Mouse (Mus musculus): ENCODE measurements at regions not wholly inside any gene's neighbourhood (a gene's known extent, or its start where the extent isn't known, plus 50 kb on each side); places are given as distances from the start of the nearest gene placed in this dataset.

- H3K9me3 ChIP-seq (ENCODE audit: control insufficient read depth, low read length): no peaks in the 10 kb centered on the region
- DNase-seq (ENCODE audit: low spot score) (peak; percentile 62), ATAC-seq (ENCODE audit: insufficient number of reproducible peaks, low FRiP score, low TSS enrichment, low read depth) (0 out of 2 replicates have a peak, but pooled peaks have one; percentile 22)
- H3K36me3 ChIP-seq (ENCODE audit: control insufficient read depth, insufficient read depth, low read length): no peaks in the 10 kb centered on the region
- H3K27me3 ChIP-seq (ENCODE audit: control insufficient read depth, insufficient read depth, low read length): no peaks in the 10 kb centered on the region
- H3K9ac ChIP-seq (ENCODE audit: low read length): no peak overlapping the region
- no peak overlapping the region for H3K4me2 ChIP-seq (ENCODE audit: low read depth, severe bottlenecking)
- no peak overlapping the region for H3K4me3 ChIP-seq (ENCODE audit: low read depth, low read length)
- H3K4me1 ChIP-seq (ENCODE audit: control insufficient read depth, insufficient read depth, low read length): peaks cover 24% of the 10 kb centered on the region
- H3K27ac ChIP-seq (replicated peaks; ENCODE audit: low read depth, low read length): peak overlapping the region; percentile 53; the same call in 1 of the 2 replicates
- WGBS: 5% methylated on average over 7 of the region's 7 CpGs
Observed at GRCm38 (mm10) chr12:13042934-13043333, 101.2 kb upstream of the Mycn start.

GRCm38 (mm10) chr12:13035108-13035741 is 93.5 kb upstream of the Mycn start:
- no peaks in the 10 kb centered on the region for H3K27me3 ChIP-seq (ENCODE audit: control insufficient read depth, insufficient read depth, low read length)
- no peak for DNase-seq (ENCODE audit: low spot score)
- H3K9me3 ChIP-seq (ENCODE audit: control insufficient read depth, low read length): no peaks in the 10 kb centered on the region
- no peak overlapping the region for H3K4me3 ChIP-seq (ENCODE audit: low read depth, low read length)
- H3K9ac ChIP-seq (ENCODE audit: low read length): no peak overlapping the region
- no peak overlapping the region for H3K27ac ChIP-seq (replicated peaks; ENCODE audit: low read depth, low read length)
- no peak overlapping the region for H3K4me2 ChIP-seq (ENCODE audit: low read depth, severe bottlenecking)
- no peaks in the 10 kb centered on the region for H3K36me3 ChIP-seq (ENCODE audit: control insufficient read depth, insufficient read depth, low read length)
- no peak for ATAC-seq (ENCODE audit: insufficient number of reproducible peaks, low FRiP score, low TSS enrichment, low read depth)
- H3K4me1 ChIP-seq (ENCODE audit: control insufficient read depth, insufficient read depth, low read length): no peaks in the 10 kb centered on the region
- WGBS: 80% methylated on average over 5 of the region's 5 CpGs

GRCm38 (mm10) chr12:13030333-13030732 is 88.6 kb upstream of the Mycn start:
- H3K9me3 ChIP-seq (ENCODE audit: control insufficient read depth, low read length): no peaks in the 10 kb centered on the region
- peaks cover 7% of the 10 kb centered on the region for H3K4me1 ChIP-seq (ENCODE audit: control insufficient read depth, insufficient read depth, low read length)
- no peak overlapping the region for H3K27ac ChIP-seq (replicated peaks; ENCODE audit: low read depth, low read length)
- WGBS: 90% methylated on average over 7 of the region's 7 CpGs
- H3K9ac ChIP-seq (ENCODE audit: low read length): no peak overlapping the region
- no peak for DNase-seq (ENCODE audit: low spot score)
- no peak for ATAC-seq (ENCODE audit: insufficient number of reproducible peaks, low FRiP score, low TSS enrichment, low read depth)
- no peak overlapping the region for H3K4me2 ChIP-seq (ENCODE audit: low read depth, severe bottlenecking)
- no peak overlapping the region for H3K4me3 ChIP-seq (ENCODE audit: low read depth, low read length)
- H3K36me3 ChIP-seq (ENCODE audit: control insufficient read depth, insufficient read depth, low read length): no peaks in the 10 kb centered on the region
- H3K27me3 ChIP-seq (ENCODE audit: control insufficient read depth, insufficient read depth, low read length): no peaks in the 10 kb centered on the region

DNA sequence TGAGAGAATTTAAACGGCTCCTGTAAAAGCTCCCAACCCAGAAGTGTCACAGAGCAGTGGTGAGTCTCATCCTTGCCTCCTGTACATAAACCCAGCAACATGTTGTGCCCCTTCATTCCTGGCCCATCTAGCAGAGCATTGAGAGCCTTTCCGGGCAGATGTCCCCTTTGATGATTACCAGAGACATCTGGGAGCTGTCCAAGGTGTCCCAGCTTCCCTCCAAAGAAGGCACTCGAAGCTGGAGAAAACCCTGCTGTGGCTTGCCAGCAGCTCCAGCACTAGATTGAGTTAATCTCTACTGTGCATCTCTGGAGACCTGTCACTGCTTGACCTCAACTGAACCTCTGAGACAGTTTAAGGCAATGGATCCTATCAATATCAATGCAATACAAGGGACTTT is 86.4 kb upstream of the Mycn start:
- DNase-seq (ENCODE audit: low spot score) (no peak), ATAC-seq (ENCODE audit: insufficient number of reproducible peaks, low FRiP score, low TSS enrichment, low read depth) (no peak)
- Histone ChIP-seq H3K27me3 (ENCODE audit: control insufficient read depth, insufficient read depth, low read length) (no peaks in the 10 kb centered on the region), H3K9ac (ENCODE audit: low read length) (no peak overlapping the region), H3K9me3 (ENCODE audit: control insufficient read depth, low read length) (no peaks in the 10 kb centered on the region), H3K4me2 (ENCODE audit: low read depth, severe bottlenecking) (no peak overlapping the region), H3K4me3 (ENCODE audit: low read depth, low read length) (no peak overlapping the region), H3K27ac (replicated peaks; ENCODE audit: low read depth, low read length) (no peak overlapping the region), H3K36me3 (ENCODE audit: control insufficient read depth, insufficient read depth, low read length) (no peaks in the 10 kb centered on the region), H3K4me1 (ENCODE audit: control insufficient read depth, insufficient read depth, low read length) (peaks cover 15% of the 10 kb centered on the region)
- 16% methylated on average over 3 of the region's 3 CpGs for WGBS

- peak; percentile 87 for ATAC-seq (ENCODE audit: insufficient number of reproducible peaks, low FRiP score, low TSS enrichment, low read depth)
- H3K27ac ChIP-seq (replicated peaks; ENCODE audit: low read depth, low read length): peak overlapping the region; percentile 71; the same call in 1 of the 2 replicates
- H3K4me1 ChIP-seq (ENCODE audit: control insufficient read depth, insufficient read depth, low read length): peaks cover 15% of the 10 kb centered on the region
- no peaks in the 10 kb centered on the region for H3K27me3 ChIP-seq (ENCODE audit: control insufficient read depth, insufficient read depth, low read length)
- no peaks in the 10 kb centered on the region for H3K36me3 ChIP-seq (ENCODE audit: control insufficient read depth, insufficient read depth, low read length)
- WGBS: 9% methylated on average over 7 of the region's 7 CpGs
- no peak overlapping the region for H3K4me2 ChIP-seq (ENCODE audit: low read depth, severe bottlenecking)
- no peaks in the 10 kb centered on the region for H3K9me3 ChIP-seq (ENCODE audit: control insufficient read depth, low read length)
- no peak overlapping the region for H3K4me3 ChIP-seq (ENCODE audit: low read depth, low read length)
- peak; percentile 54 for DNase-seq (ENCODE audit: low spot score)
- H3K9ac ChIP-seq (ENCODE audit: low read length): no peak overlapping the region
Observed at GRCm38 (mm10) chr12:13026041-13026580, 84.4 kb upstream of the Mycn start.

DNA sequence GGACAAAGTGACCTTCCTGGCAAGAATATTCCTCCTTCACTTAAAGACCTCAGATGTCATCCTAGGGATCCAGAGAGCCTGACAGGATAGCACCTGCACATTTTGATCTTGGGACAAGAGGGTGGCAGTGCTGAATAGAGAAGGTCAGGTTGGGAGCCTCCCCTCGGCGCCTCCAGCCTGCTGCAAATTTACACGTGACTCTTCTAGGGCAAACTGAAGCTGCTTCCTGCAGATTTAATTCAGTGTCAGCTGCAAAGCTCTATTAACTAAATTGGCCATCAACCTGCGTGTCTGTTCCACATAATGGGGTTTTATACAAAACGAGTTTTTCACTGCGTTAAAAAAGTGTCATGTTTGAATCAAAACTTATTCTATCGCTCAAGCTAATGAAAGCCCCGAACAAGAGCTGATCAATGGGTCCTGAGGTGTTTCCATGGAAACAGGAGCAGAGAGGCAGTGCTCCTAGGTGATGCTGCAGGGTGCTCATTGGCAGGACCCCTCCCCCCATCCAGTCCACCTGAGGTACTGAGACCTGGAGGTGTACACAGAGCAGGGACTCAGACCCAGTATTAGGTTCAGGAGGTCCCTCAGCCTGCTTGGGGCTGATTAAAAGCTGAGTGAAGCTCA is 82.6 kb upstream of the Mycn start:
- H3K9me3 ChIP-seq (ENCODE audit: control insufficient read depth, low read length): no peaks in the 10 kb centered on the region
- H3K4me3 ChIP-seq (ENCODE audit: low read depth, low read length): no peak overlapping the region
- WGBS: 67% methylated on average over 8 of the region's 8 CpGs
- ATAC-seq (ENCODE audit: insufficient number of reproducible peaks, low FRiP score, low TSS enrichment, low read depth) (no peak), DNase-seq (ENCODE audit: low spot score) (no peak)
- H3K27me3 ChIP-seq (ENCODE audit: control insufficient read depth, insufficient read depth, low read length): no peaks in the 10 kb centered on the region
- H3K27ac ChIP-seq (replicated peaks; ENCODE audit: low read depth, low read length): no peak overlapping the region
- no peak overlapping the region for H3K4me2 ChIP-seq (ENCODE audit: low read depth, severe bottlenecking)
- H3K36me3 ChIP-seq (ENCODE audit: control insufficient read depth, insufficient read depth, low read length): no peaks in the 10 kb centered on the region
- no peak overlapping the region for H3K9ac ChIP-seq (ENCODE audit: low read length)
- peaks cover 15% of the 10 kb centered on the region for H3K4me1 ChIP-seq (ENCODE audit: control insufficient read depth, insufficient read depth, low read length)

DNA sequence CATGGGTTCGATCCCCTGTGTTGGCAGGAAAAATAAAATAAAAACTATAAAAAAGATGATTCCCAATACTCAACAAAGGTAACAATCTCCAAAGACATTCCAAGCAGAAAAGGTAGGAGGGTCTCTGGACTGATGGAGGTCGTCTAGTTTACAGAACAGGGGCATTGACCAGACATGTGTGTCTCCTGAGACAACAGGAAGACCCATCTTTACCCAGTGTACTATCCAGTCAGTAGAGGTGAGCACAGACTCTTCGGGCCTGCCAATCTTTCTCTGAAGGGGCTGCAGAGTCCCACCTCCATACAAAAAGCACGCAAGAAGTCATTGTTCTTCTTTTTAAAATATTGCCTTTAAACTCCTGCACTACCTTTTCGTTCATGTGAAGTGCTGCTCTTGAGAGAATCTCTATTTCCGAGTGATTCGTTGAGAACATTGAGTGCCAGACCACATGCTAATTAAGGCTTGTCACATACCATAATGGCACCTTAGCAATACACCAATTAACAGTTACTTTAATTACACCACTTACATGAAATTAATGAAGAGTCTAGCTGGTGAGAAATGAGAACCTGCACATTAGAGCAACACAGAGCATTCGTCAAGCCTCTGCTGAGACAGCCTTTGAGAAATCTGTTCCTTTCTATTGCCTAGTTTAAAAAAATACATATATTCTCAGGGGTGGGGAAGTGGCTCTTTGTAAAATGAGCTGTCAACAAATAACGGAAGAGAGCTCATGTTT is 69.5 kb upstream of the Mycn start:
- Histone ChIP-seq H3K4me1 (ENCODE audit: control insufficient read depth, insufficient read depth, low read length) (no peaks in the 10 kb centered on the region), H3K9me3 (ENCODE audit: control insufficient read depth, low read length) (no peaks in the 10 kb centered on the region), H3K36me3 (ENCODE audit: control insufficient read depth, insufficient read depth, low read length) (no peaks in the 10 kb centered on the region), H3K9ac (ENCODE audit: low read length) (no peak overlapping the region), H3K4me2 (ENCODE audit: low read depth, severe bottlenecking) (no peak overlapping the region), H3K4me3 (ENCODE audit: low read depth, low read length) (no peak overlapping the region), H3K27ac (replicated peaks; ENCODE audit: low read depth, low read length) (no peak overlapping the region), H3K27me3 (ENCODE audit: control insufficient read depth, insufficient read depth, low read length) (no peaks in the 10 kb centered on the region)
- DNase-seq (ENCODE audit: low spot score) (no peak), ATAC-seq (ENCODE audit: insufficient number of reproducible peaks, low FRiP score, low TSS enrichment, low read depth) (no peak)
- WGBS: 73% methylated on average over 9 of the region's 9 CpGs

- H3K27me3 ChIP-seq (ENCODE audit: control insufficient read depth, insufficient read depth, low read length): no peaks in the 10 kb centered on the region
- no peaks in the 10 kb centered on the region for H3K36me3 ChIP-seq (ENCODE audit: control insufficient read depth, insufficient read depth, low read length)
- no peak overlapping the region for H3K9ac ChIP-seq (ENCODE audit: low read length)
- ATAC-seq (ENCODE audit: insufficient number of reproducible peaks, low FRiP score, low TSS enrichment, low read depth) (no peak), DNase-seq (ENCODE audit: low spot score) (no peak)
- no peak overlapping the region for H3K4me2 ChIP-seq (ENCODE audit: low read depth, severe bottlenecking)
- no peak overlapping the region for H3K4me3 ChIP-seq (ENCODE audit: low read depth, low read length)
- WGBS: 89% methylated on average over 3 of the region's 3 CpGs
- no peaks in the 10 kb centered on the region for H3K4me1 ChIP-seq (ENCODE audit: control insufficient read depth, insufficient read depth, low read length)
- H3K9me3 ChIP-seq (ENCODE audit: control insufficient read depth, low read length): no peaks in the 10 kb centered on the region
- H3K27ac ChIP-seq (replicated peaks; ENCODE audit: low read depth, low read length): no peak overlapping the region
Observed at GRCm38 (mm10) chr12:13010405-13010804, 68.7 kb upstream of the Mycn start.
